Mouse (Mus musculus) brown adipose tissue, adult 24 weeks (tissue): ENCODE results near the gene Arnt. TPM values are rescaled to one million over a fixed set of nuclear protein-coding genes. Genes with fewer than 3 reads are reported as not detected.
A peak's percentile ranks its signal among the peaks of the same experiment; 100 is the strongest.

Source experiments
- H3K27ac ChIP-seq: fragments of 200-500 bp; replicated peaks from 2 replicates; pipeline ENCODE4 v1.5.1; 2012; ENCODE audit warnings: low read depth, mild to moderate bottlenecking, low read length
- H3K4me1 ChIP-seq: fragments of 200-500 bp; 2 replicates; pipeline ENCODE4 v1.6.1; 2012; ENCODE audit warnings: low read length, mixed read lengths; ENCODE audit not compliant: control insufficient read depth, insufficient read depth, insufficient read length
- H3K4me3 ChIP-seq: fragments of 200-500 bp; 2 replicates; pipeline ENCODE4 v1.5.1; 2012; ENCODE audit warnings: low read depth, mild to moderate bottlenecking, low read length, moderate library complexity; ENCODE audit not compliant: insufficient read depth
- polyA plus RNA-seq: library from polyadenylated mRNA; stranded (reverse); fragments of >200 nt; gene quantifications from 2 replicates; pipeline ENCODE4 v1.2.4, GENCODE M21; 2012; ENCODE audit not compliant: missing spikeins, insufficient read depth, insufficient read length

Arnt gene
- polyA plus RNA-seq, 1 experiment = 18.4 TPM

DNA sequence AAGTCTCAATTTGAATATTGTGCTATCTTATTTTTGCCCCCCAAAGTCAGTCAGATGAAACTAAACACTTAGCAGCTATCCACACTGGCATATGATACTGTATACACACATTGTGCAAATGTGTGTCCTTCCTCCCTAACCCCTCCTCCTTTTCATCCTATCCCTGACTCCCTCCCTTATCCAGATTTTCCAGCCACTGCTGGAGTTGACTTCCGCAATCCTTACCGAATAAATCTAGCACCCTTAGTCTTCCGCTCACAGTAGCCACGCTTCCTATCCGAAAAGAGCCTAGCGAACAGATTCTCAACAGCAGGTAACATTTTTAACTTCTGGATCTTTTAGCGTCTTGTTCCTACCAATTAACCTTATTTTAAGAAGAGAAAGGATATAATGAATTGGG, 64.8 kb downstream of the Arnt start, which contains the start of gene Ctsk:
Gene Ctsk (plus strand): TSS at position 233 of the 400 bp plus-strand sequence.
- 0 out of 2 replicates have a peak, but pooled peaks cover 3% of the 10 kb centered on the region for H3K4me1 ChIP-seq
- H3K27ac ChIP-seq = peak within 1 kb of the TSS; percentile 16; the same call in 1 of the 2 replicates
- H3K4me3 ChIP-seq = peak within 1 kb of the TSS; percentile 20

DNA sequence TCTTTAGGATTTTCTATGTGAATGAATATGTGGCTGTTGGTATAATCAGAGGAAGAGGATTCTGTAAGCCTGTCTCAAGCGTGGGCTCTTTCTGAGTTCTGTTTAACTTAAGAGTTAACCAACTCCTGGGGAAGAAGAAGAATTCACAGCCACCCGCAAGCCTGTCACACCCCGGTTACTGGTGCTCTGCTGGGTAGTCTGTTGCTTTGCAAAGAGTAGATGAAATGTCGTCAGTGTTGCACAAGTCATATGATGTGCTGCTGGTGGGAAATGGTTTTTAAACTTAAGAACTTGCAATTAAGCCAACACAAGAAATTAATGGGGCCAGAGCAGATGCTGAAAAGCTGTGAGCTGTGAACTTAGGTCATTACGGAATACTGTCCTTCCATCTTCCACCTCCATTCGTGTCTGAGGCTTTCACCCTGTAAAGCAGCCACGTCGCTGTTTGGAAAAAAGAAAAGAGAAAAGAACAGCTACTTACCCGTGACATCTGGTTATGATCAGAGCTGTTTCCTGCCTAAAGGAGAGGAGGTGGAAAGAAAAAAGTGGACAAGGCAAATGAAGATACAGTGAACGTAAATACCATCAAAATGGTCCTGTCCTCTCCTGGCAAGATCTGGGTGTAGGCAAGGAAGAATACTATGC, 65.4 kb downstream of the Arnt start:
- Histone ChIP-seq H3K27ac (peak overlapping the region; percentile 16; the same call in 1 of the 2 replicates), H3K4me3 (peak overlapping the region; percentile 20), H3K4me1 (0 out of 2 replicates have a peak, but pooled peaks cover 3% of the 10 kb centered on the region)

DNA sequence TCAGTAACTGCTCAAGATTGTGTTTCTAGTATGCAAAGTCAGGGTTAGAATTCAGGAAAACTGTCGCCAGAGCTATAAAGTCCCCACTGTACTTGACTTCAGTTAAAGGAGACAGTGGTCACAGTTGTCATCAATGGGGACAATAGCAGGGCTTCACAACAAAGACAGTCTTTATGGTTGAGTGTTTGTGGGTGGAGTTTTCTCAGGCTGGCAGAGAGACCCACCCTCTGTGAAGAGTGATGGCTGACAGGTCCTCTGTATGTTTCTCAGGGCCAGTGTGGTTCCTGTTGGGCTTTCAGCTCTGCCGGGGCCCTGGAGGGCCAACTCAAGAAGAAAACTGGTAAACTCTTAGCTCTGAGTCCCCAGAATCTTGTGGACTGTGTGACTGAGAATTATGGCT, 68.1 kb downstream of the Arnt start:
- Histone ChIP-seq H3K4me3 (no peak overlapping the region), H3K27ac (no peak overlapping the region), H3K4me1 (0 out of 2 replicates have a peak, but pooled peaks cover 3% of the 10 kb centered on the region)

DNA sequence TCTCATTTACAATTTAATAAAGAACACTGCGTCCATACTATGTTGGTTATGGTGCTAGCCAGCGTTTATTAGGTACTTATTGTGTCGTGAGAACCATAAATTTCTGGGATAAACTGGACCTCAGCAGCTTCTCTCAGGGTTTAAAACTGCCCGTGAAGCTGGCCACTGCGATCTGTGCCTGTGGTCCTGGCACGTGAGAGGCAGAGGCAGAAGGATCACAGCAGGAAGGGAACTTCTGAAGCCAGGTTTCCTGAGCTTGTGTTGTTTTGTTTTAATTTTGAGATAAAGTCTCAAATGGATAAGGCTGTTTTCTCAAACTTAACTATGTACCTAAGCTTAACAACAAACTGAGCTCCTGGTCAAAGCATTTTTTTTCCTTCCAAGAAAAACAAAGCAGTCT, 75.2 kb downstream of the Arnt start:
- Histone ChIP-seq H3K4me1 (no peaks in the 10 kb centered on the region), H3K27ac (no peak overlapping the region), H3K4me3 (no peak overlapping the region)

DNA sequence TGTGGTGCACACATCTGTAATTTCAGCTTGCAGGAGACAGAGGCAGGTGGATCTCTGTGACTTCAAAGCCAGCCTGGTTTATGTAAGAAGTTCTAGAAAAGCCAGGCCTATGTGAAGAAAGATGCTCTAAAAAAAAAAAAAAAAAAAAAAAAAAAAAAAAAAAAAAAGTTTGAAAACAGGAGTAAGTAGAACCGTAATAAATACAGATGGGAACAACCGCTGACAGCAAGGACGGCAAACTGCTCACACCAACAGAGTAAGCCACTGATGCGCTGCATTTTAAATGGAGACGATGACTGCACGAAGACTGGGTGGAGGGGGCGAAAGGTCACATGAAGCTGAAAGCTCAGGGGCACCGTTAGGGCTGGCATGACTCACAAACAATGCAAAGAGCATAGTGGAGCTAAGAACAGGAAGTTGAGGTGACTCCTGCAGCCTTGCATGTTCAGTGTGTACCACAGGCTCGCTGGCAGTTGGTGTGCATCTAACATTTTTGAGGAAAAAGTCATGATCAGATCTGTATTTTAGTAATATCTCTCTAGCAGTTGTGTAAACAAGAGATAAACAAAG, 77.5 kb downstream of the Arnt start:
- Histone ChIP-seq H3K4me1 (no peaks in the 10 kb centered on the region), H3K4me3 (no peak overlapping the region), H3K27ac (no peak overlapping the region)

DNA sequence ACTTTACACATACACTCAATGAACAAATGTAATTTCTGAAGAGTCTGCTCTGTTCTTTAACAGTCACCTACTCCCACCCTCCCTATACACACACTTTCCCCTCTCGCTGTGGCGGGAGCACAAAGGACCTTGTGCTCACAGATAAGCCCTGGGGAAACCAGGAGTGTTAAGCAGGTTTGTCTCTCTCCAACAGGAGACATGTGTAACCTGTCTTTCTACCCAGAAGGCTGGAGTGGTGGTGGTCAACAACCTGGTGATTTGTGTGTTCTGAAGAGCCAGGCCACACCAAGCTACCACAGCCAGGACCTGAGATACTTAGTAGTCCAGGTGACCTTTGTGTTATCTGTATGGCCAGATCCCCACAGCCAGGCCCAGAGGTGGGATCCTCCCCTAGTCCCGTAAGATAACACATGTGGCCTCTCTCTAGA, 82.4 kb downstream of the Arnt start:
- Histone ChIP-seq H3K27ac (no peak overlapping the region), H3K4me1 (no peaks in the 10 kb centered on the region), H3K4me3 (no peak overlapping the region)

DNA sequence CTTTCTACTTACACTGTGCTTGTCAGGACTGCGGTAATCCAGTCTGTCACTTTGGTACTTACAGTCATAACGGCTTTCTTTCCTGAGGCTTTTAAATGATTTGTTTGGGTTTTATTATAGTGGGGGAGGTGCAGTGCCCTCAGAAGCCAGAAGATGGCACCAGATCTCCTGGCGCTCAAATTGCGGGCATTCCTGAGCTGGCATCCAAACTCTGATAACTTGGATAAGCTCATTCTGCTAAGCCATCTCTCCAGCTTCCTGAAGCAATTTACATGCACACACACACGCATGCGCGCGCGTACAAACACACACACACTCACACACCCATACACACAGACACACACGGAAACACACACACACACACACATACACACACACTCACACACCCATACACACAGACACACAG, 83.3 kb downstream of the Arnt start:
- 0 out of 2 replicates have a peak overlapping the region, but pooled peaks have one; percentile 6 for H3K27ac ChIP-seq
- no peaks in the 10 kb centered on the region for H3K4me1 ChIP-seq

DNA sequence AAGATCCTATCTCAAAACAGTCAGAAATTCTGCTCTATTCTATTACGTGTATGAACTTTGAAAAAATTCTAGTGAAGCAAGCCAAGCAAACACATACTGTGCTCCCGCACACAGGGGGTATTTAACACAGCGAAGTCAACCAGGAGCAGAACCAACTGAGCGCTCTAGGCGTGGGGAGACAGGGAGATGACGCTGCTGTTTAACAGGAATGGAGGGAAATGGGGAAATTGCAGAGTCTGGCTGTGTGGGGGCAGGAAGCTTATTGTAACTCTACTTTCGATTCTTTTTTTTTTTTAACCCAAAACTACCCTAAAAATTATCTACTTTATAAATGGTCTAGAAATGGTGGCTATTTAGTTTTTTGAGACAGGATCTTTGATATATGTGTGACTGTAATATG, 84.7 kb downstream of the Arnt start:
- Histone ChIP-seq H3K27ac (no peak overlapping the region), H3K4me3 (no peak overlapping the region), H3K4me1 (no peaks in the 10 kb centered on the region)

More for the DNA sequence above, 83.3 kb downstream of the Arnt start:
- H3K4me3 ChIP-seq = no peak overlapping the region

DNA sequence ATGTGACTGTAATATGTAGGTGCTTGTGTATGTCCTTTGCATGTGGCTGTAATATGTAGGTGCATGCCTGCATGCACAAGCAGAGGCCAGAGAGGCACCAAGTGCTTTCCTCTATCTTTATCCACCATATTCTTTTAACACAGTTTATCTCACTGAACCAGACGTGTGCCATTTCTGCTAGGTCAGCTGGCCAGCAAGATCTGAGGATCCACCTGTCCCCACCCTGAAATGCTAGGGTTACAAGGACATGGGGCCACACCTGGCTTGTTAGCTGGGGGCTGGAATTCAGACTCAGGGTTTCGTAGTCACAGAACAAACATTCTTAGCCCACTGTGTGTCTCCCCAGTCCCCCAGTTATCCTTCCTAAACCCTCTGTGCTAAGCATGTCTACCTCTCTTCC, 85.1 kb downstream of the Arnt start:
- H3K27ac ChIP-seq = no peak overlapping the region
- no peaks in the 10 kb centered on the region for H3K4me1 ChIP-seq
- no peak overlapping the region for H3K4me3 ChIP-seq

DNA sequence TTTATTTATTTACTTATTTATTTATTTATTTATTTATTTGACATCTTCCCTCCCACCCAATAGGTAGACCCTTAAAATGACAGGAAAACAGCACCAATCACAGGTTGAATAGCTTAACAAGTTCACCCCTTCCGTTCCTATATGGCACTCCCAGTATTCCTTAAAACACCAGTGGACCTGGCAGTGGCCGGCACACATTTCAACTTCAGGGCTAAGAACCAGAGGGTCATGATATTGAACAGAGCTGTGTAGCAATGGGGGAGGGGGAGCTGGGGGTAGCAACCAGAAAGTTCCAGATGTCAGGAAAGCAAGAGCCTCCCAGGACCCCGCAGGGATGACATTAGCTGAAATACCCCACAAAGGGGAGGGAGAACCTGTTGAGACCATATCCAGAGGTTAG, 85.9 kb downstream of the Arnt start:
- Histone ChIP-seq H3K4me3 (no peak overlapping the region), H3K4me1 (no peaks in the 10 kb centered on the region), H3K27ac (peak overlapping the region; percentile 53; the same call in 1 of the 2 replicates)

DNA sequence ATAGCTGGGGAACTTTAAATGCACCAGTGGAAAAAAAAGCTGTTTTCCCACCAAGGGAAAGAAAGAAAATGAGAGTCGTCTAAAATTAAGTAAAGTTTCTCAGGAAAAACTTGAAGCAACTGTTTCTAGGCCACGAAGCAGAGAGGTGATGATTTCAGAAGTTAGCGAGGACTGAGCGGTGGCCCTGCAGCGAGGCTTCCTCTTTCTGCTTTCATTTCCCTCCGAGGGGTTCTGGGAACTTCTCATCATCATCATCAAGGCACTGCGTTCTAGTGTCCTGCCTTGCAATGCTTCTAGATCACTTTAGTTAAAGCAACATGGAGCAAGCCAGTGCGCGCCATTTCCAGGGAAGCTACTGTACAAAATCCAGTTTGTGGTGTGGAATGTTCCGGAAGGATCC, 87.0 kb downstream of the Arnt start:
- Histone ChIP-seq H3K4me3 (no peak overlapping the region), H3K27ac (peak overlapping the region; percentile 64), H3K4me1 (no peaks in the 10 kb centered on the region)

DNA sequence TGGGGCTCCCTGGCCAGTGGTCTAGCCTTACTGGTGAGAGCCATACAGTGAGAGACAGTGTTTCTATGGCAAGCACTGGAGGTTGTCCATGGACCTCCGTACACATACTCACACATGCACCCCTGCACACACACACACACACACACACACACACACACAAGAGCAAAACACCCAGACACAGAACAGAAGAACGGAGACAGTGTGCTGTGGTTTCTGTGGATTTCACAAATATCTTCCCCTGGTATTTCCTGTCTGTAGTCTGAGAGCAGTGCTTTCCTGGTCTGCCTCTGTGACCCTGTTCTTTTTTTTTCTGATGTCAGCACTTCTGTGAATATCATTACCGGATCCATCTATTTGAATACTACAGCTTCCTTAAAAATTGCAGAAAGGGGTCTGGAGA, 89.5 kb downstream of the Arnt start:
- H3K4me3 ChIP-seq = no peak overlapping the region
- H3K4me1 ChIP-seq = no peaks in the 10 kb centered on the region
- no peak overlapping the region for H3K27ac ChIP-seq

DNA sequence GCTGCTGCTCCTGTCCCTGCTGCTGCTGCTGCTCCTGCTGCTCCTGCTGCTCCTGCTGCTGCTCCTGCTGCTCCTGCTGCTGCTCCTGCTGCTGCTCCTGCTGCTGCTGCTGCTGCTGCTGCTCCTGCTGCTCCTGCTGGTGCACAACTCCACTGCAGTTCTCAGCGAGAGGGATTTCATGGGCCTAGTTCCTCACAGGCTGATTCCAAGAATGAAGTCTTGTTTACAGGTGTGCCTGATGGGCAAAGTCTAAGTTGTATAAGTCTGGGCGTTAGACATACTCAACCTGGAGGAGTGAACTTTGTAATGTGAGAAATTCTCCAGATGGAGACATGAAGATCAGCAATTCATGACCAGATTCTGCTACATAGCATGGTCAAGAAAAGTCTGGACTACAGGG, 90.5 kb downstream of the Arnt start:
- Histone ChIP-seq H3K4me1 (no peaks in the 10 kb centered on the region), H3K4me3 (no peak overlapping the region), H3K27ac (no peak overlapping the region)

DNA sequence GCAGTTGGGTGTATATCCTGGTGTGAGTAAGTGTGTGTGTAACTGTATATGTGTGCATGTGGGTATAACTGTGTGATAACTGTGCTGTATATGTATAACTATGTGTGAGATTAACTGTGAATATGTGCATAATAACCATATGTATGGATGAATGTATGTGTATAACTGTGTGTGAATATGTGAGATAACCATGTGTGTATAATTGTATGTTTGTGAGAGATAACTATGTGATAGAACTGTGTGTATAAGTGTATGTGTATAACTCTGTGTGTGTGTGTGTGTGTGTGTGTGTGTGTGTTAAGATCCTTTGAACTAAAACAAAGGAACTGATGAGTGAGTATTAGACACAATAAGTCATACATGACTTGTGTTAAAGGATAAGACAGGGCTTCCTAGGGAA, 91.9 kb downstream of the Arnt start:
- Histone ChIP-seq H3K27ac (no peak overlapping the region), H3K4me1 (no peaks in the 10 kb centered on the region), H3K4me3 (no peak overlapping the region)

DNA sequence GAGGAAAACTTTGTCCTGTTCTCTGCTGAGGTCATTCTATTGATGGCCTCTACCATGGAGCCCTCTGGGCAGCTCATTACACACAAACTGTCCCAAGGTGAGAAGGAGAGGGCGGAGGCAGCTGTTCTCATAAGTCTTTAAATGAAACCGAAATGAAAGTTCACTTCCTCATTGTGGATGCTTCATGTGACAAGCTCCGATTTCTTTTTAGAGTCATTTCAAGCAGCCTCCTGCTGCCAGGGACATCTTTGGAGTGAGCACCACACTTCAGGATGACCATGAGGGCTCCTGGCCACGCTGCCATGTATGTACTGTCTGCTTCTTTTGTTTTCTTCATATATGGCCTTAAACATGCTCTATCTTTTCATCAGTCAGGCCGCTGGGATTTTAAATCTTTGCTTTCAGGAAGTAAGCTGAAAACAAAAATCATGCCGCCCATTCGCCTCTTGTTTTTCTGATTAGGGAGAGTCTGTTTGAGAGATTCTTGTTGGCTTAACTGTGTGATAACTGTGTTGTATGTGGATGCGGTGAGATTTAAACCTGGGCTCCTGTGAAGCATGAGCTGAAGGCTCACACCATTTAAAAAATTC, 92.5 kb downstream of the Arnt start, which contains the start of gene Ctss:
Gene Ctss (plus strand): TSS at position 165 of the 590 bp plus-strand sequence.
- H3K4me3 ChIP-seq = peak within 1 kb of the TSS; percentile 32
- H3K27ac ChIP-seq = peak within 1 kb of the TSS; percentile 34
- no peaks in the 10 kb centered on the region for H3K4me1 ChIP-seq
